Mouse (Mus musculus): ENCODE measurements around the gene Tctn1. TPM values are rescaled to one million over a fixed set of nuclear protein-coding genes. Genes with fewer than 3 reads are reported as not detected.

Gene Tctn1
- total and polyA plus RNA-seq, 3 experiments, result 3.8 to 6.0 TPM; not detected in 1

DNA sequence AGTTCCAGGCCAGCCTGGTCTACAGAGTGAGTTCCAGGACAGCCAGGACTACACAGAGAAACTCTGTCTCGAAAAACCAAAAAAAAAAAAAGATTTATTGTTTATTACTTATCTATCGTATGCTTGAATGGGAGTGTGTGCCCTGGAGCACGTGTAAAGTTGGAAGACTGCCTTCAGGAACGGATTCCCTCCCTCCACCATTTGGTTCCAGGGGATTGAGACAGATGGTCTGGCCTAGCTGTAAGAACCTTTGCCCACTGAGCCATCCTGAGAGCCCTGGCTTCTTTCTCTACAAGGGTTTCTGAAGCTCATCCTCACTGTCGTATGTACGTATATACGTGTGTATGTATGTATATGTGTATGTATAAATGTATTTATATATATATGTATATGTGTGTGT is 14.7 kb upstream of the Tctn1 start:
- Histone ChIP-seq H3K9me3 (replicated peaks; ENCODE audit: insufficient read depth, low read length) (no peaks in the 10 kb centered on the region), H3K27me3 (ENCODE audit: control insufficient read depth in 1 of 2, insufficient read depth in 2 of 2, low read length in 2 of 2) (0 out of 4 replicates have a peak, but pooled peaks cover 0 to 2% of the 10 kb centered on the region in 2 experiments), H3K36me3 (ENCODE audit: control insufficient read depth in 1 of 2, insufficient read depth in 2 of 2, low read length in 2 of 2) (peaks cover 0 to 31% of the 10 kb centered on the region in 2 experiments; a peak in 2 of 4 replicates), H3K4me3 (ENCODE audit: control insufficient read depth in 1 of 2, insufficient read depth in 1 of 2, low read depth in 2 of 2, low read length in 2 of 2) (no peak overlapping the region), H3K27ac (ENCODE audit: control insufficient read depth, low read depth, low read length) (no peak overlapping the region), H3K9ac (ENCODE audit: control insufficient read depth, low read depth, low read length, poor library complexity, severe bottlenecking) (no peak overlapping the region), H3K79me2 (ENCODE audit: control insufficient read depth, insufficient read depth, low read length, poor library complexity) (no peaks in the 10 kb centered on the region), H3K4me1 (ENCODE audit: control insufficient read depth in 1 of 2, insufficient read depth in 2 of 2, low read length in 2 of 2) (peaks cover 12 to 37% of the 10 kb centered on the region in 2 experiments)
- DNase-seq (ENCODE audit: low read depth, low spot score), result no peak
- TF ChIP-seq NRF1 (IDR thresholded peaks at IDR 0.05; ENCODE audit: insufficient read depth, low read depth, low read length, poor library complexity, severe bottlenecking) (no peak), JUND (IDR thresholded peaks at IDR 0.05; ENCODE audit: low read depth, low read length) (no peak), RCOR1 (IDR thresholded peaks at IDR 0.05; ENCODE audit: low read depth, low read length) (no peak), USF1 (IDR thresholded peaks at IDR 0.05; ENCODE audit: low read depth, low read length) (no peak), E2F4 (IDR thresholded peaks at IDR 0.05; ENCODE audit: borderline replicate concordance, low read depth, low read length) (no peak), GABPA (IDR thresholded peaks at IDR 0.05; ENCODE audit: low read depth, low read length) (no peak), RAD21 (IDR thresholded peaks at IDR 0.05; ENCODE audit: low read depth, low read length) (no peak), ZMIZ1 (IDR thresholded peaks at IDR 0.05; ENCODE audit: low read depth, low read length) (no peak), ZKSCAN1 (IDR thresholded peaks at IDR 0.05; ENCODE audit: low read depth, low read length) (no peak), ZC3H11A (IDR thresholded peaks at IDR 0.05; ENCODE audit: low read depth, low read length) (no peak)

DNA sequence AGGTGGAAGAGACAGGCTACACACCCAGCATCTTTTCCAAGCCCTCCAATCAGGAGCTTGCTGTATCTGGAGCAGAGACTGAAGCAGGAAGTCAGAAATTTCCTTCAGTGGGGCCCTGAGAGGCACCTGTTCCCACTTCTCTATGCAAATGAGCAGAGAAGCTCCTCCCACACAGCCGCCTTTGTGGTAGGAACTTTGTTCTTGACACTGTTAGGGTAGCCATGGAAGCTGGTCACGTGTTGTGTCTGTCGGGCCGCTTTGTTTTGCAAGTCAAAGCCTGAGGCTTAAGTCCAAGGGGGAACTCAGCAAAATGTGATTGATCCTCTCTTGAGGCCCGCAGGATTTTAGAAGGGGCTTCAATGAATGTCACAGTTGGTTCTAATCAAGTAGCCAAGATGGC is 10.5 kb upstream of the Tctn1 start:
- peaks cover 0 to 15% of the 10 kb centered on the region in 2 experiments; a peak in 3 of 4 replicates for H3K4me1 ChIP-seq (ENCODE audit: control insufficient read depth in 1 of 2, insufficient read depth in 2 of 2, low read length in 2 of 2)
- H3K27ac ChIP-seq (ENCODE audit: control insufficient read depth, low read depth, low read length), result no peak overlapping the region
- H3K36me3 ChIP-seq (ENCODE audit: control insufficient read depth in 1 of 2, insufficient read depth in 2 of 2, low read length in 2 of 2), result peaks cover 0 to 4% of the 10 kb centered on the region in 2 experiments; a peak in 2 of 4 replicates
- H3K9me3 ChIP-seq (replicated peaks; ENCODE audit: insufficient read depth, low read length), result no peaks in the 10 kb centered on the region
- 0 out of 4 replicates have a peak, but pooled peaks cover 0 to 2% of the 10 kb centered on the region in 2 experiments for H3K27me3 ChIP-seq (ENCODE audit: control insufficient read depth in 1 of 2, insufficient read depth in 2 of 2, low read length in 2 of 2)
- no peak for DNase-seq (ENCODE audit: low read depth, low spot score)
- H3K4me3 ChIP-seq (ENCODE audit: control insufficient read depth in 1 of 2, insufficient read depth in 1 of 2, low read depth in 2 of 2, low read length in 2 of 2), result no peak overlapping the region
- no peak overlapping the region for H3K9ac ChIP-seq (ENCODE audit: control insufficient read depth, low read depth, low read length, poor library complexity, severe bottlenecking)
- no peaks in the 10 kb centered on the region for H3K79me2 ChIP-seq (ENCODE audit: control insufficient read depth, insufficient read depth, low read length, poor library complexity)
- TF ChIP-seq NRF1 (IDR thresholded peaks at IDR 0.05; ENCODE audit: insufficient read depth, low read depth, low read length, poor library complexity, severe bottlenecking), result no peak
- peak; percentile 43; the same call in 1 of the 2 replicates for TF ChIP-seq USF1 (IDR thresholded peaks at IDR 0.05; ENCODE audit: low read depth, low read length)

DNA sequence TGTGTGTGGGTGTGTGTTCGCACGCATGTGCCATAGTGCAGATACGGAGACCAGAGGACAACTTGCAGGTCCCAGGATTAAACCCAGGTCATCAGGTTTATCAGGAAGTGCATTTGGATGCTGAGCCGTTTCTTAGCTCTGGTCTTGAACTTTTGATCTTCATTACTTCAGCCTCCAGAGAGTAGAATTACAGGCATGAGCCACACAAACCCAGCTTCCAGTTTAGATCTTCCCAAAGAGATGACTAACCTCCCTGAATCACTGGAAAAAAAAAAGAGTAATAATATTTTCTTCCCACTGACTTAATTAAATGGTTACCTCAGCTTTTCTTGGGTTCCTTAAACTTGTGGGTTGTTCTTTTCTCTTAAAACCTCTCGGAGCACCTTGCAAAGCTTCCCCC is 8.6 kb upstream of the Tctn1 start:
- Histone ChIP-seq H3K4me1 (ENCODE audit: control insufficient read depth in 1 of 2, insufficient read depth in 2 of 2, low read length in 2 of 2) (peaks cover 0 to 15% of the 10 kb centered on the region in 2 experiments; a peak in 2 of 4 replicates), H3K36me3 (ENCODE audit: control insufficient read depth in 1 of 2, insufficient read depth in 2 of 2, low read length in 2 of 2) (peaks cover 0 to 4% of the 10 kb centered on the region in 2 experiments; a peak in 2 of 4 replicates), H3K9ac (ENCODE audit: control insufficient read depth, low read depth, low read length, poor library complexity, severe bottlenecking) (no peak overlapping the region), H3K79me2 (ENCODE audit: control insufficient read depth, insufficient read depth, low read length, poor library complexity) (no peaks in the 10 kb centered on the region), H3K4me3 (ENCODE audit: control insufficient read depth in 1 of 2, insufficient read depth in 1 of 2, low read depth in 2 of 2, low read length in 2 of 2) (no peak overlapping the region), H3K27me3 (ENCODE audit: control insufficient read depth in 1 of 2, insufficient read depth in 2 of 2, low read length in 2 of 2) (0 out of 4 replicates have a peak, but pooled peaks cover 0 to 2% of the 10 kb centered on the region in 2 experiments), H3K9me3 (replicated peaks; ENCODE audit: insufficient read depth, low read length) (no peaks in the 10 kb centered on the region), H3K27ac (ENCODE audit: control insufficient read depth, low read depth, low read length) (no peak overlapping the region)
- no peak for TF ChIP-seq TAL1 (IDR thresholded peaks at IDR 0.05; ENCODE audit: low read length)
- no peak for DNase-seq (ENCODE audit: low read depth, low spot score)

All from MEL (cell line).